Mouse (Mus musculus) limb, embryonic 11.5 days (tissue): ENCODE measurements around the gene Cldnd2. TPM values are rescaled to one million over a fixed set of nuclear protein-coding genes. Genes with fewer than 3 reads are reported as not detected.
"Not testable (repeated sequence)": the region's sequence is repeated elsewhere in the genome, so short reads cannot be mapped to it uniquely, and the experiment has no call there.

Source experiments
- ATAC-seq: fragments of 200-750 bp; cut with Nextera tagmentation; 2 replicates; pipeline ENCODE4 v1.8.0; 2017; ENCODE audit warnings: low read depth; ENCODE audit not compliant: insufficient number of reproducible peaks, low FRiP score, low TSS enrichment
- DNase-seq: peaks from one replicate; pipeline ENCODE4 v3.0.0-alpha.2; 2015; ENCODE audit warnings: low spot score
- H3K27ac ChIP-seq: fragments of 300-500 bp; sonication (generic); replicated peaks from 2 replicates; pipeline ENCODE4 v1.5.1; 2014; ENCODE audit warnings: low read depth, mild to moderate bottlenecking, low read length
- H3K27me3 ChIP-seq: fragments of 300-500 bp; sonication (generic); 2 replicates; pipeline ENCODE4 v1.6.1; 2014; ENCODE audit warnings: mild to moderate bottlenecking, low read length, mixed read lengths; ENCODE audit not compliant: control insufficient read depth, insufficient read depth
- H3K36me3 ChIP-seq: fragments of 300-500 bp; sonication (generic); 2 replicates; pipeline ENCODE4 v1.6.1; 2014; ENCODE audit warnings: mild to moderate bottlenecking, low read length, moderate library complexity, mixed read lengths; ENCODE audit not compliant: control insufficient read depth, insufficient read depth
- H3K4me1 ChIP-seq: fragments of 300-500 bp; sonication (generic); 2 replicates; pipeline ENCODE4 v1.6.1; 2014; ENCODE audit warnings: low read length, mixed read lengths; ENCODE audit not compliant: control insufficient read depth, insufficient read depth
- H3K4me2 ChIP-seq: fragments of 300-500 bp; sonication (generic); 2 replicates; pipeline ENCODE4 v1.6.1; 2014; ENCODE audit warnings: low read depth, mild to moderate bottlenecking, moderate library complexity; ENCODE audit not compliant: severe bottlenecking
- H3K4me3 ChIP-seq: fragments of 300-500 bp; sonication (generic); 2 replicates; pipeline ENCODE4 v1.5.1; 2014; ENCODE audit warnings: low read depth, low read length
- H3K9ac ChIP-seq: fragments of 300-500 bp; sonication (generic); 2 replicates; pipeline ENCODE4 v1.6.1; 2014; ENCODE audit warnings: mild to moderate bottlenecking, low read length
- H3K9me3 ChIP-seq: fragments of 300-500 bp; sonication (generic); 2 replicates; pipeline ENCODE4 v1.6.1; 2016; ENCODE audit warnings: low read length; ENCODE audit not compliant: control insufficient read depth
- WGBS: fragments of 180-500 bp; shearing (Covaris S2); extraction: QIAGEN DNeasy Blood & Tissue Kit; methylation state at CpG from one replicate; pipeline ENCODE4 v1.1.7; 2014; 5-methylcytosine and 5-hydroxymethylcytosine counted together
- polyA plus RNA-seq: library from polyadenylated mRNA; unstranded; fragments of >200 nt; fragmentation: Nextera tagmentation; extraction: Ambion mirVana; gene quantifications from 2 replicates; pipeline ENCODE4 v1.2.1, GENCODE M21; 2014

The Cldnd2 gene
- polyA plus RNA-seq, result not detected in 2 replicates

DNA sequence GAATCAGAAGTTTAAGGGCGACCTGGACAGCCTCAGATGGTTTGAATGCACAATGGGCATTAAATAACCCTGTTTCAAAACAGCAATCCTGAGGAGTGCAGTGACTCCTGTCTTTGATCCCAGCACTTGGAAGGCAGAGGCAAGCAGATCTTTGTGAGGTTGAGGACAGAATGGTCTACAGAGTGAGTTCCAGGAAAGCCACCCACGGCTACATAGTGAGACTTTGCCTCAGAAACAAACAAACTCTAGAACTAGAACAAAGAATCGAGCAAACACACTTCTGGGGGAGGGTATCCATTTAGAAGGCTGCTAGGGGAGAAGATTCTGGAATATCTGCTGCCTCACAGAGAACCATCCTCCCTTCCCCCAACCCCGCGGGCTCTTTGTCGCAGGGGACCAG lies at the start of gene Cldnd2:
TSS of gene Cldnd2 (plus strand) at position 301 of the 400 bp plus-strand sequence.
- ATAC-seq (no peak), DNase-seq (no peak)
- no peaks in the 10 kb centered on the region for H3K27me3 ChIP-seq
- 78% methylated on average over 6 of the region's 6 CpGs for WGBS
- no peak within 1 kb of the TSS for H3K4me2 ChIP-seq
- H3K4me1 ChIP-seq, result peaks cover 7% of the 10 kb centered on the region; the same call in 1 of the 2 replicates
- H3K9ac ChIP-seq, result no peak within 1 kb of the TSS
- H3K27ac ChIP-seq, result no peak within 1 kb of the TSS
- no peaks in the 10 kb centered on the region for H3K36me3 ChIP-seq
- no peaks in the 10 kb centered on the region for H3K9me3 ChIP-seq
- no peak within 1 kb of the TSS for H3K4me3 ChIP-seq

DNA sequence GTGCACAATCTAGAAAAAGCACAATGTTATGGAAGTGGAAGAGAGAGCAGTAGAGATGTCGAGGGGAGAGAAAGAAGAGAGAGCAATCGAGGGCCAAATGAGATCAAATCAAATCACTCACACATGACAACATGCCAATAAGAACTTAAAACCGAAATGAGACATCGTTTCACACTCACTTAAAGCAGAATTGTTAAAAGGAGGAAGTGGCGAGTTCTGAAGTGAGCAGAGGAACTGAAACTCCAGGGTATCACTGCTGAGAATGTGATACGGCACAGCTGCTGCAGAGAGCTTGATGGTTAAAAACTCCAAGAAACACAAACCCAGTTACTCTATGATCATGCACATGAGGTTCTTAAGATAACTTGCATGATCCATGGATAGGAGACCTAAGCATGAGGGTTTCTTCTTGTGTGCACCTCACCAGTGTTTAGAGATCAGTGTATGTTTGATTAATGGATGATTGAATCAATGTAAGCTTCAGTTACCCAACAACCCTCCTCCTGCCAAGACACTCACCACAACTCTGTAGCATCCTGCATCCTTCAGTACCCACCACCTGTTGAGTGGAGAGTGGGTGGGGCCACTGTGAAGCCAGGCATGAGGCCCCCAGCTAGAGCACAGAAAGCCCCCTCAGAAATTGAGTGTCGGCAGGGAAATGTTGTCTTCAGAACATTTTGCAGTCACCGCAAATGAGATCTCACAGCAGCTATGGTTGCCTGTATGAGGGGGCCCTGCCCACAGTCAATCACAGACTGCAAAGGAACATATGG lies 48.0 kb upstream of the Cldnd2 start:
- no peak overlapping the region for H3K27ac ChIP-seq
- no peaks in the 10 kb centered on the region for H3K36me3 ChIP-seq
- no peaks in the 10 kb centered on the region for H3K4me1 ChIP-seq
- DNase-seq (no peak), ATAC-seq (no peak)
- no peak overlapping the region for H3K9ac ChIP-seq
- no peaks in the 10 kb centered on the region for H3K9me3 ChIP-seq
- WGBS, result 80% methylated on average over 8 of the region's 8 CpGs
- H3K27me3 ChIP-seq, result no peaks in the 10 kb centered on the region
- no peak overlapping the region for H3K4me3 ChIP-seq
- no peak overlapping the region for H3K4me2 ChIP-seq

DNA sequence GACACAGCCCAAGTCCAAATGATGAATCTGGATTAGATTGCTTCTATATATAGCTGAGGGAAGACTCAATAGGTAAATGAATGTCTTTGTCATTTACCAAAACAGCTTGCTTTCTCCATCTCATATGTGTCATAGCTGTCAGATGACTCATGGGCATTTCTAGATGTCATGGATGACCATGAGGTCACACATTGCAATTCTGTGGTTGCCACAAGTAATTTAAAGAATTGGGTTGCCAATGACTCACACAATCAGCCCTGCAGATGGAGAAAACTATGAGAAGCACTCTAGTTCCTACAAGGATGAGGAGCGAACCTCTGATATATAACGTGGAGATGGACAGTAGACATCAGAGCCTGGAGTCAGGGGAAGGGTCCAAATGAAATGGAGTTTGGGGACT lies 41.1 kb upstream of the Cldnd2 start:
- H3K9ac ChIP-seq, result no peak overlapping the region
- WGBS, result 94% methylated on average over 2 of the region's 2 CpGs
- ATAC-seq (no peak), DNase-seq (no peak)
- no peak overlapping the region for H3K27ac ChIP-seq
- no peak overlapping the region for H3K4me3 ChIP-seq
- H3K4me2 ChIP-seq, result no peak overlapping the region
- no peaks in the 10 kb centered on the region for H3K27me3 ChIP-seq
- no peaks in the 10 kb centered on the region for H3K36me3 ChIP-seq
- no peaks in the 10 kb centered on the region for H3K4me1 ChIP-seq
- H3K9me3 ChIP-seq, result no peaks in the 10 kb centered on the region

DNA sequence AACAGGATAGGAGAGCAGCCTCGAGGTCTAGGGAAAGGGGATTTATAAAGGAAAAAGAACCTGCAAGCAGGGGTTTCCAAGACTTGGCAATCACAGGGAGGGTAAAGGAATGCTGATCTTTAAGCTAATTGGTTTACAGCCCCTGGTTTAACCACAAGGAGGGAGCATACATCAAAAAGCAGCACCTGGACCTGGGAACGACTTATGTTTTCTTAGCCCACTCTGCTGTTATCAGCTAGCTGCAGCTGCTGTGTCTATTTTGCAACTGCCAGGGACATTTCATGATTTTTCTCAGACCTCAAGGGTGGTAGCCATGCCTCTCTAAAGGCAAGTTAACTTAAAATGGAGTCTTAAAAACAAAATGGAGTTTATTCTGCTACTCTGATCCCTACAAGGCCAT lies 37.9 kb upstream of the Cldnd2 start:
- 19% methylated on average over 2 of the region's 2 CpGs for WGBS
- Histone ChIP-seq H3K9me3 (no peaks in the 10 kb centered on the region), H3K4me2 (no peak overlapping the region), H3K27me3 (no peaks in the 10 kb centered on the region), H3K27ac (no peak overlapping the region), H3K4me1 (no peaks in the 10 kb centered on the region), H3K4me3 (no peak overlapping the region), H3K36me3 (no peaks in the 10 kb centered on the region), H3K9ac (no peak overlapping the region)
- DNase-seq, result no peak
- ATAC-seq, result no peak

DNA sequence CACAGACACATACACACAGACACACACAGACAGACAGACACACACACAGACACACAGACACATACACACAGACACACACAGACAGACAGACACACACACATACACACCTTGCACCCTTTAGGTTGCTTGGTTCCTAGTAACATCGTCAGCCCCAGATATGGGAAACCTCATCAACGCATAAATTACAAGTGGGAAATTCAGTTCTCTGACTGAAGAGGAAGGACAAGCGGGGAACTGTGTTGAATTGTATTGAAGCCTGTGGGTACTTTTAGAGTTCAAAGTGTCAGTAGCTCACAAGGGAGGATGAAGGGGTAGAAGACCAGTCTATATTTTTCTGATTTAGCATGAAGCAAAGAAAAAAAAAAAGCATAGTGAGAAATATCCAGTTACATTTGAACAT lies 33.0 kb upstream of the Cldnd2 start:
- WGBS, result 89% methylated on average over 3 of the region's 3 CpGs
- Histone ChIP-seq H3K9ac (no peak overlapping the region), H3K36me3 (no peaks in the 10 kb centered on the region), H3K4me3 (no peak overlapping the region), H3K9me3 (no peaks in the 10 kb centered on the region), H3K27ac (no peak overlapping the region), H3K4me1 (no peaks in the 10 kb centered on the region), H3K27me3 (no peaks in the 10 kb centered on the region), H3K4me2 (no peak overlapping the region)
- ATAC-seq (no peak), DNase-seq (no peak)

DNA sequence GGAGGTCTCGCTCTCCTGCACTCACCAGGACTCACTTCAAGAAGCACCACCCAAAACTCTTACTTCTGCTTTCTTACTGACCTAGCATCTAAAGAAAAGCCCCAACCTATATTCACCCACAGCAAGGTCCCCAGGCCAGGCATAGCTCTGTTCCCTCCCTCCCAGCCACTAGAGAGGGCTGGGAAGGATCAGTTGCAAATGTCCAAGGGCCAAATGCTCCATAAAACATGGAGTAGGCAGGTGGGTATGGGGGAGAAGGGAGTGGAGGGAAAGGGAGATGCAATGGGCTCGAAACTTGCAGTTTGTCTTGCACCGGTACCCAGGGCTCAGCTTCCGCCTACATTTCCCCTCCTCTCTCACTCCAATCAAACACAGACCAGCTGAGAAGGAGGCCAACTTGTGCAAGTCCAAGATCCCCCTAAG lies 32.4 kb upstream of the Cldnd2 start, which contains the start of gene Siglecg:
TSS of gene Siglecg (plus strand) at position 74 of the 423 bp plus-strand sequence.
- Histone ChIP-seq H3K9me3 (no peaks in the 10 kb centered on the region), H3K27me3 (no peaks in the 10 kb centered on the region), H3K4me1 (no peaks in the 10 kb centered on the region), H3K27ac (no peak within 1 kb of the TSS), H3K36me3 (no peaks in the 10 kb centered on the region), H3K9ac (no peak within 1 kb of the TSS), H3K4me3 (no peak within 1 kb of the TSS), H3K4me2 (no peak within 1 kb of the TSS)
- ATAC-seq (no peak), DNase-seq (no peak)
- WGBS, result 65% methylated on average over 4 of the region's 4 CpGs

DNA sequence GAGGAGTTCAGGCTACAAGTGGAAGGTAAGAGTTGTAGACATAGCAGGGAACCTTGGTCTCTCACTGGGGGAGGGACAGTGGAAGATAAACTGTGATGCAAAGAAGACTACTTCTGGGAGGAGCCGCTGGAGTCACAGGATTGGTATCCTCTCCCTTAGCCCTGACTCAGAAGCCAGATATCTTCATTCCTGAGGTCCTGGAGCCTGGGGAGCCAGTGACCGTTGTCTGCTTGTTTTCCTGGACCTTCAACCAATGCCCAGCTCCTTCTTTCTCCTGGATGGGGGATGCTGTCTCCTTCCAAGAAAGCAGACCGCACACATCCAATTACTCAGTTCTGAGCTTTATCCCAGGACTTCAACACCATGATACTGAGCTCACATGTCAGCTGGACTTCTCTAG lies 31.5 kb upstream of the Cldnd2 start:
- Histone ChIP-seq H3K9ac (no peak overlapping the region), H3K27me3 (no peaks in the 10 kb centered on the region), H3K9me3 (no peaks in the 10 kb centered on the region), H3K4me2 (no peak overlapping the region), H3K4me3 (no peak overlapping the region), H3K27ac (no peak overlapping the region), H3K4me1 (no peaks in the 10 kb centered on the region), H3K36me3 (no peaks in the 10 kb centered on the region)
- no peak for ATAC-seq
- 84% methylated on average over 3 of the region's 3 CpGs for WGBS
- no peak for DNase-seq

DNA sequence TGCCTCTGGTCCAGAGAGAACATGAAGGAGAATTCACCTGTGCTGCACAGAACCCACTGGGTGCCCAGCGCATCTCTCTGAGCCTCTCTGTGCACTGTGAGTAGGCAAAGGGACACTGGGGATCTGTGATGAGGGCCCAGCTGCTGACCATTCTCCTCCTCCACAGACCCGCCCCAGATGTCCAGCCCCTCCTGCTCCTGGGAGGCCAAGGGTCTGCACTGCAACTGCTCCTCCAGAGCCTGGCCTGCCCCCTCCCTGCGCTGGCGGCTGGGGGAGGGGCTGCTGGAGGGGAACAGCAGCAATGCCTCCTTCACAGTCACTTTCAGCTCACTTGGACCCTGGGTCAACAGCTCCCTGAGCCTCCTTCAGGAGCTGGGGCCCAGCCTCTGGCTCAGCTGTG lies 28.9 kb upstream of the Cldnd2 start:
- 0 out of 2 replicates have a peak, but pooled peaks have one; percentile 44 for ATAC-seq
- H3K36me3 ChIP-seq, H3K27me3 ChIP-seq, H3K4me3 ChIP-seq, H3K4me2 ChIP-seq, H3K4me1 ChIP-seq, H3K27ac ChIP-seq, DNase-seq, H3K9me3 ChIP-seq, H3K9ac ChIP-seq: not testable (repeated sequence)
- WGBS, result 32% methylated on average over 4 of the region's 4 CpGs

DNA sequence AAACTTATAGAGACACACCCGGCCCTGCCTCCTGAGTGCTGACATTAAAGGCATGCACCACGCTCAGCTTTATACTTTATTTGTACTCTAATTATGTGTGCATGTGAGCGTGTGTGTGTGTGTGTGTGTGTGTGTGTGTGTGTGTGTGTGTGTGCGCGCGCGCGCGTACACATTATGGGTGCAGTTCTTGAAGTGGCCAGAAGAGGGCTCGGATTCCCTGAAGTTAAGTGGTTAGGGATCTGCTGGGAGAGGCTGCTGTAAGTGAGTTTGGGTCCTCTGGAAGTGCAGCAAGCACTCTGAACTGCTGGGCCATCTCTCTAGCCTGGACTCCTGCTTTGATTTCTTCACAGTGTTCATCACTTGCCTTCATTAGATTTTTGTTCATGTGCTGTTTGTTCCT lies 23.3 kb upstream of the Cldnd2 start:
- WGBS, result 87% methylated on average over 10 of the region's 10 CpGs
- H3K4me3 ChIP-seq, result no peak overlapping the region
- ATAC-seq (no peak), DNase-seq (no peak)
- no peaks in the 10 kb centered on the region for H3K27me3 ChIP-seq
- H3K9me3 ChIP-seq, result no peaks in the 10 kb centered on the region
- no peak overlapping the region for H3K27ac ChIP-seq
- no peaks in the 10 kb centered on the region for H3K36me3 ChIP-seq
- no peak overlapping the region for H3K9ac ChIP-seq
- no peak overlapping the region for H3K4me2 ChIP-seq
- no peaks in the 10 kb centered on the region for H3K4me1 ChIP-seq
